1 mouse cellular context compared by ENCODE assay signal in the genomic region with DNA sequence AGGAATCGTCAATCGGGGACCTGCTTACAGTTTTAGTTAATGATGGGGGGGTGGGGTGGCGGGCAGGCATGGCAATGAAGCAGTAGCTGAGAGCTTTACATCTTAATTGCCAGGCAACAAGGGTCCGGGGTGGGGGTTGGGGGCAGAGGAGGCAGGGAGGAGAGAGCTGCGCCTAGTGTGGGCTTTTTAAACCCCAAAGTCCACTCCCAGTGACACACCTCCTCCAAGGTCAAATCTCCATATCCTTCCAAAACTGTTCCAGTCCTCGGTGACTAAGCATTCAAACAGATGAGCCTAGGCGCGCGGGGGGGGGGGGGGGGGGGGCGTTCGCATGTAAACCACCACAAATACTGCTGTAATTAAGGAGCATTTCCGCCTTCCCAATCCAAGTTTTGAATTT.
TF ChIP-seq lines count a peak whose summit lies in the region.

No protein-coding gene starts in this region.

TF ChIP-seq in CH12.LX, 34 proteins besides CTCF, POLR2A, EP300 and RAD21 (continued from another document):
- TF ChIP-seq ETS1 (conservative IDR thresholded peaks at IDR 0.05; ENCODE audit: low read depth, low read length): no peak
- no peak for TF ChIP-seq SMC3 (IDR thresholded peaks at IDR 0.05; ENCODE audit: low read depth, low read length)
- no peak for TF ChIP-seq USF1 (IDR thresholded peaks at IDR 0.05; ENCODE audit: low read depth, low read length)
- no peak for TF ChIP-seq TCF12 (IDR thresholded peaks at IDR 0.05; ENCODE audit: low read depth, low read length)
- no peak for TF ChIP-seq ZKSCAN1 (IDR thresholded peaks at IDR 0.05; ENCODE audit: borderline replicate concordance, low read depth, low read length)
- no peak for TF ChIP-seq E2F4 (IDR thresholded peaks at IDR 0.05; ENCODE audit: insufficient replicate concordance, low read depth, low read length)
- no peak for TF ChIP-seq NELFE (IDR thresholded peaks at IDR 0.05; ENCODE audit: low read depth, low read length)
